Mouse (Mus musculus) embryonic facial prominence, embryonic 14.5 days (tissue): ENCODE results near the gene Trim30d. TPM values are rescaled to one million over a fixed set of nuclear protein-coding genes. Genes with fewer than 3 reads are reported as not detected.

Experiments used
- polyA plus RNA-seq: library from polyadenylated mRNA; unstranded; fragments of >200 nt; fragmentation: Nextera tagmentation; extraction: Ambion mirVana; gene quantifications from 2 replicates; pipeline ENCODE4 v1.2.1, GENCODE M21; 2014

Gene Trim30d
- polyA plus RNA-seq, 1 experiment from 2014 or later: 1.4 TPM

Other genes starting within 250 kb of the Trim30d start
- 0.19 and 0.47 TPM in 2 replicates for gene Trim5, start 219.8 kb downstream of the Trim30d start, polyA plus RNA-seq
- 7.2 and 7.6 TPM in 2 replicates for gene Trim12a, start 192.4 kb downstream of the Trim30d start, polyA plus RNA-seq
- not detected in 2 replicates for gene Trim34b, start 178.4 kb downstream of the Trim30d start, polyA plus RNA-seq
- gene Trim12c, start 154.5 kb downstream of the Trim30d start, polyA plus RNA-seq: 2.1 and 2.2 TPM in 2 replicates
- 0.29 TPM in 1 of 2 replicates, not detected in the other for gene Trim30b, start 138.0 kb downstream of the Trim30d start, polyA plus RNA-seq
- gene Trim30c, start 107.0 kb downstream of the Trim30d start, polyA plus RNA-seq: 0.45 TPM in 1 of 2 replicates, not detected in the other
- 1.9 and 2.1 TPM in 2 replicates for gene Trim30a, start 42.7 kb downstream of the Trim30d start, polyA plus RNA-seq
- not detected in 2 replicates for gene Olfr651, start 42.3 kb upstream of the Trim30d start, polyA plus RNA-seq
- 0.04 and 0.10 TPM in 2 replicates for gene Olfr652, start 53.1 kb upstream of the Trim30d start, polyA plus RNA-seq
- gene Olfr653, start 69.5 kb upstream of the Trim30d start, polyA plus RNA-seq: 0.05 and 0.17 TPM in 2 replicates
- not detected in 2 replicates for gene Olfr654, start 79.2 kb upstream of the Trim30d start, polyA plus RNA-seq
- gene Olfr655, start 93.9 kb upstream of the Trim30d start, polyA plus RNA-seq: not detected in 2 replicates
- 0.17 TPM in 1 of 2 replicates, not detected in the other for gene Olfr656, start 106.1 kb upstream of the Trim30d start, polyA plus RNA-seq
- gene Olfr657, start 116.9 kb upstream of the Trim30d start, polyA plus RNA-seq: 0.13 TPM in 1 of 2 replicates, not detected in the other
- not detected in 2 replicates for gene Olfr658, start 139.5 kb upstream of the Trim30d start, polyA plus RNA-seq
- 0.13 TPM in 1 of 2 replicates, not detected in the other for gene Olfr659, start 158.9 kb upstream of the Trim30d start, polyA plus RNA-seq
- not detected in 2 replicates for gene Olfr661, start 178.7 kb upstream of the Trim30d start, polyA plus RNA-seq